Mouse (Mus musculus): Measurements from ENCODE around the gene Gps2.

DNA sequence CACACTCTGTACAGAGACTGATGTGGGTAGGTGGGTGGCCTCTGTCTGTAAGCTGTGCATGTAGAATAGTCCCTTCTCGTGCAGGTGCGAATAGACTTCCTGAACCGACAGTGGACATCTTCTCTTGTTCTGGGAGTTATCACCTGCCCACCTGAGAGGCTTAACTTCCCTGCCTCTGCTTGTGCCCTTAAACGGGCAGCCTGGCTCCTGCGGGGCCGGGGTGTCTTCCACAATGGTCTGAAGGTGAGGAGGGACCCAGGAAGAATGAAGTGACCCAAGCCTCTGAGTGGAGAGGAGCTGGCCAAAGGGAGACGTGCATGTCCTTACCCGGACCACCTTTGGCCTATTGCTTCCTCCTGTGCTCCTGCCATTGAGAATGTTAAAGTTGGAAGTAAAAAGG is 3.5 kb upstream of the Gps2 start:
- TF ChIP-seq POLR2A (IDR thresholded peaks at IDR 0.05; ENCODE audit: insufficient read length, low read depth), result no peak
- TF ChIP-seq TCF12 (IDR thresholded peaks at IDR 0.05; ENCODE audit: insufficient read depth, poor library complexity, severe bottlenecking), result no peak
- no peak for TF ChIP-seq SRF (IDR thresholded peaks at IDR 0.05; ENCODE audit: control insufficient read depth, insufficient read length, low read depth)
- no peak for TF ChIP-seq CEBPB (IDR thresholded peaks at IDR 0.05; ENCODE audit: insufficient read depth, poor library complexity, severe bottlenecking)
- no peak for TF ChIP-seq MAX (IDR thresholded peaks at IDR 0.05; ENCODE audit: low read depth)

Measured in myocyte (in vitro differentiated cells).